Mouse (Mus musculus) central nervous system, embryonic 14 days (tissue): ENCODE measurements around the gene Ankrd1. TPM values are rescaled to one million over a fixed set of nuclear protein-coding genes. Genes with fewer than 3 reads are reported as not detected.

Source experiments
- polyA plus RNA-seq: library from polyadenylated mRNA; depleted of rRNA; stranded (reverse); fragments of >200 nt; gene quantifications from 2 replicates; pipeline ENCODE4 v1.2.3, GENCODE M21; 2012; rRNA removed

Ankrd1 gene
- polyA plus RNA-seq = 0.02 and 0.81 TPM in 2 replicates

GRCm38 (mm10) chr19:36119783-36120471 is at the start of gene Ankrd1:
Gene Ankrd1, minus strand, starts transcription at chr19:36120099.

GRCm38 (mm10) chr19:36083262-36084225 is 36.4 kb downstream of the Ankrd1 start, which contains the start of gene Rpp30:
Gene Rpp30, plus strand, starts transcription at chr19:36083716.

Other genes with a start within 250 kb of the Ankrd1 start
- gene Htr7, start 62.6 kb downstream of the Ankrd1 start, polyA plus RNA-seq = 3.9 and 4.2 TPM in 2 replicates
- gene Rpp30, start 36.4 kb downstream of the Ankrd1 start, polyA plus RNA-seq = 35.7 and 44.0 TPM in 2 replicates
- gene Pcgf5, start 228.2 kb upstream of the Ankrd1 start, polyA plus RNA-seq = 5.2 and 6.8 TPM in 2 replicates